Mouse (Mus musculus) MEL (cell line): Measurements from ENCODE around the gene Irf4. TPM values are rescaled to one million over a fixed set of nuclear protein-coding genes. Genes with fewer than 3 reads are reported as not detected.

Experiments used
- DNase-seq: peaks from one replicate; pipeline ENCODE4 v3.0.0; 2011; ENCODE audit warnings: low read depth, low spot score
- H3K27ac ChIP-seq: 2 replicates; pipeline ENCODE4 v1.5.1; 2012; ENCODE audit warnings: low read depth, mild to moderate bottlenecking, control low read depth, low read length, moderate library complexity; ENCODE audit not compliant: control insufficient read depth
- H3K27me3 ChIP-seq, 2 experiments: fragments of 150-350 bp in 1 of 2; sonication (generic) in 1 of 2; 2 replicates each; pipeline ENCODE4 v1.6.1; 2012; ENCODE audit warnings: low read length in 2 of 2, mild to moderate bottlenecking in 2 of 2, improper control_type of control experiment in 1 of 2, moderate library complexity in 1 of 2; ENCODE audit not compliant: insufficient read depth in 2 of 2, control insufficient read depth in 1 of 2
- H3K36me3 ChIP-seq, 2 experiments: 2 replicates each; pipeline ENCODE4 v1.6.1; 2012 to 2014; ENCODE audit warnings: low read length in 2 of 2, improper control_type of control experiment in 1 of 2, inconsistent platforms in 1 of 2, mild to moderate bottlenecking in 1 of 2; ENCODE audit not compliant: insufficient read depth in 2 of 2, control insufficient read depth in 1 of 2
- H3K4me1 ChIP-seq, 2 experiments: fragments of 150-350 bp in 1 of 2; sonication (generic) in 1 of 2; 2 replicates each; pipeline ENCODE4 v1.6.1; 2012; ENCODE audit warnings: low read length in 2 of 2, improper control_type of control experiment in 1 of 2, mild to moderate bottlenecking in 1 of 2; ENCODE audit not compliant: insufficient read depth in 2 of 2, control insufficient read depth in 1 of 2
- H3K4me3 ChIP-seq, 2 experiments: fragments of 150-350 bp in 1 of 2; sonication (generic) in 1 of 2; 2 replicates each; pipeline ENCODE4 v1.5.1; 2012; ENCODE audit warnings: low read depth in 2 of 2, low read length in 2 of 2, mild to moderate bottlenecking in 2 of 2, moderate library complexity in 2 of 2, control low read depth in 1 of 2, improper control_type of control experiment in 1 of 2; ENCODE audit not compliant: control insufficient read depth in 1 of 2, insufficient read depth in 1 of 2
- H3K79me2 ChIP-seq: 2 replicates; pipeline ENCODE4 v1.6.1; 2012; ENCODE audit warnings: mild to moderate bottlenecking, low read length, moderate library complexity; ENCODE audit not compliant: control insufficient read depth, poor library complexity, insufficient read depth
- H3K9ac ChIP-seq: 2 replicates; pipeline ENCODE4 v1.6.1; 2012; ENCODE audit warnings: low read depth, mild to moderate bottlenecking, control low read depth, low read length, moderate library complexity; ENCODE audit not compliant: control insufficient read depth, poor library complexity, severe bottlenecking
- H3K9me3 ChIP-seq: fragments of 150-350 bp; sonication (generic); replicated peaks from 2 replicates; pipeline ENCODE4 v1.6.1; 2012; ENCODE audit warnings: mild to moderate bottlenecking, low read length, improper control_type of control experiment, moderate library complexity; ENCODE audit not compliant: insufficient read depth
- CHD1 ChIP-seq: IDR thresholded peaks from 2 replicates; pipeline ENCODE4 v1.6.1; 2012; ENCODE audit warnings: low read depth, mild to moderate bottlenecking, inconsistent platforms, low read length, improper control_type of control experiment
- CHD2 ChIP-seq: IDR thresholded peaks from 2 replicates; pipeline ENCODE4 v1.6.1; 2011; ENCODE audit warnings: low read length, improper control_type of control experiment
- CTCF ChIP-seq, 3 experiments: IDR thresholded peaks in 2 of 3; conservative IDR thresholded peaks in 1 of 3; 2 replicates each; pipeline ENCODE4 v1.5.1; 2011 to 2012; ENCODE audit warnings: low read length in 3 of 3, low read depth in 2 of 3, mild to moderate bottlenecking in 2 of 3, improper control_type of control experiment in 1 of 3, inconsistent platforms in 1 of 3, mixed read lengths in 1 of 3, moderate library complexity in 1 of 3; ENCODE audit not compliant: control insufficient read depth in 1 of 3, insufficient read depth in 1 of 3, poor library complexity in 1 of 3, severe bottlenecking in 1 of 3
- ETS1 ChIP-seq: IDR thresholded peaks from 2 replicates; pipeline ENCODE4 v1.6.1; 2012; ENCODE audit warnings: low read depth, mild to moderate bottlenecking, inconsistent platforms, low read length, improper control_type of control experiment, moderate library complexity
- GABPA ChIP-seq: IDR thresholded peaks from 2 replicates; pipeline ENCODE4 v1.6.1; 2012; ENCODE audit warnings: low read depth, mild to moderate bottlenecking, inconsistent platforms, low read length, improper control_type of control experiment, moderate library complexity
- GATA1 ChIP-seq: IDR thresholded peaks from 2 replicates; pipeline ENCODE4 v1.6.1; 2011; ENCODE audit warnings: low read depth, low read length, improper control_type of control experiment
- HCFC1 ChIP-seq: IDR thresholded peaks from 2 replicates; pipeline ENCODE4 v1.6.1; 2012; ENCODE audit warnings: low read depth, mild to moderate bottlenecking, inconsistent platforms, low read length, improper control_type of control experiment, moderate library complexity
- JUND ChIP-seq: IDR thresholded peaks from 2 replicates; pipeline ENCODE4 v1.6.1; 2011; ENCODE audit warnings: low read depth, mild to moderate bottlenecking, improper control_type of control experiment, low read length
- MAX ChIP-seq: IDR thresholded peaks from 2 replicates; pipeline ENCODE4 v1.6.1; 2011; ENCODE audit warnings: low read length, improper control_type of control experiment
- MAZ ChIP-seq: IDR thresholded peaks from 2 replicates; pipeline ENCODE4 v1.6.1; 2012; ENCODE audit warnings: low read depth, mild to moderate bottlenecking, inconsistent platforms, low read length, improper control_type of control experiment
- MEF2A ChIP-seq: IDR thresholded peaks from 2 replicates; pipeline ENCODE4 v1.6.1; 2014; ENCODE audit warnings: low read depth, mild to moderate bottlenecking, inconsistent platforms, low read length, improper control_type of control experiment; ENCODE audit not compliant: poor library complexity, insufficient replicate concordance, severe bottlenecking; ENCODE audit errors: extremely low read depth
- MYB ChIP-seq: IDR thresholded peaks from 2 replicates; pipeline ENCODE4 v1.6.1; 2011; ENCODE audit warnings: mild to moderate bottlenecking, low read depth, low read length, improper control_type of control experiment
- MYC ChIP-seq: IDR thresholded peaks from 2 replicates; pipeline ENCODE4 v1.6.1; 2011; ENCODE audit warnings: low read depth, mild to moderate bottlenecking, low read length, improper control_type of control experiment, moderate library complexity
- NELFE ChIP-seq: IDR thresholded peaks from 2 replicates; pipeline ENCODE4 v1.6.1; 2011; ENCODE audit warnings: low read depth, low read length, improper control_type of control experiment
- NRF1 ChIP-seq: IDR thresholded peaks from 2 replicates; pipeline ENCODE4 v1.6.1; 2014; ENCODE audit warnings: low read depth, mild to moderate bottlenecking, inconsistent platforms, low read length, improper control_type of control experiment, moderate library complexity; ENCODE audit not compliant: poor library complexity, insufficient read depth, severe bottlenecking
- POLR2A ChIP-seq, 2 experiments: IDR thresholded peaks; 2 replicates each; pipeline ENCODE4 v1.6.1; 2011 to 2012; ENCODE audit warnings: low read length in 2 of 2, mild to moderate bottlenecking in 2 of 2, control low read depth in 1 of 2, improper control_type of control experiment in 1 of 2, low read depth in 1 of 2, moderate library complexity in 1 of 2; ENCODE audit not compliant: control insufficient read depth in 1 of 2, insufficient read depth in 1 of 2, poor library complexity in 1 of 2
- POLR2AphosphoS5 ChIP-seq: IDR thresholded peaks from 2 replicates; pipeline ENCODE4 v1.6.1; 2012; ENCODE audit warnings: low read depth, borderline replicate concordance, mild to moderate bottlenecking, inconsistent platforms, low read length, moderate library complexity, mixed read lengths
- RAD21 ChIP-seq: IDR thresholded peaks from 2 replicates; pipeline ENCODE4 v1.6.1; 2011; ENCODE audit warnings: mild to moderate bottlenecking, low read depth, low read length, improper control_type of control experiment
- RCOR1 ChIP-seq: IDR thresholded peaks from 2 replicates; pipeline ENCODE4 v1.6.1; 2012; ENCODE audit warnings: low read depth, mild to moderate bottlenecking, inconsistent platforms, low read length, improper control_type of control experiment
- SIN3A ChIP-seq: IDR thresholded peaks from 2 replicates; pipeline ENCODE4 v1.6.1; 2012; ENCODE audit warnings: low read length, improper control_type of control experiment, inconsistent platforms
- SMC3 ChIP-seq: IDR thresholded peaks from 2 replicates; pipeline ENCODE4 v1.6.1; 2011; ENCODE audit warnings: low read depth, low read length, improper control_type of control experiment
- TBP ChIP-seq: IDR thresholded peaks from 2 replicates; pipeline ENCODE4 v1.8.0; 2011; ENCODE audit warnings: low read depth, low read length, improper control_type of control experiment
- TCF12 ChIP-seq: IDR thresholded peaks from 2 replicates; pipeline ENCODE4 v1.6.1; 2014; ENCODE audit warnings: low read depth, mild to moderate bottlenecking, inconsistent platforms, low read length, improper control_type of control experiment, moderate library complexity
- UBTF ChIP-seq: IDR thresholded peaks from 2 replicates; pipeline ENCODE4 v1.6.1; 2012; ENCODE audit warnings: low read depth, mild to moderate bottlenecking, inconsistent platforms, low read length, improper control_type of control experiment, moderate library complexity, borderline replicate concordance; ENCODE audit not compliant: insufficient read depth
- USF2 ChIP-seq, 2 experiments: IDR thresholded peaks; 2 replicates each; pipeline ENCODE4 v1.6.1; 2011 to 2012; ENCODE audit warnings: improper control_type of control experiment in 2 of 2, low read length in 2 of 2, borderline replicate concordance in 1 of 2, inconsistent platforms in 1 of 2, low read depth in 1 of 2, mild to moderate bottlenecking in 1 of 2; ENCODE audit not compliant: insufficient read depth in 1 of 2
- ZC3H11A ChIP-seq: IDR thresholded peaks from 2 replicates; pipeline ENCODE4 v1.6.1; 2012; ENCODE audit warnings: low read depth, mild to moderate bottlenecking, inconsistent platforms, low read length, improper control_type of control experiment
- ZMIZ1 ChIP-seq: IDR thresholded peaks from 2 replicates; pipeline ENCODE4 v1.6.1; 2012; ENCODE audit warnings: low read depth, mild to moderate bottlenecking, inconsistent platforms, low read length, improper control_type of control experiment, moderate library complexity
- ZNF384 ChIP-seq: IDR thresholded peaks from 2 replicates; pipeline ENCODE4 v1.6.1; 2012; ENCODE audit warnings: low read depth, mild to moderate bottlenecking, inconsistent platforms, low read length, improper control_type of control experiment
- polyA plus RNA-seq, 2 experiments: library from polyadenylated mRNA; stranded (reverse) in 1 of 2; unstranded in 1 of 2; fragments of >175 nt in 1 of 2; fragments of >200 nt in 1 of 2; gene quantifications; 2 replicates each; pipeline versions ENCODE4 v1.2.1 to v1.2.4; 2012; ENCODE audit warnings: low replicate concordance in 2 of 2, low read depth in 1 of 2; ENCODE audit not compliant: insufficient read length in 2 of 2, insufficient read depth in 1 of 2, missing spikeins in 1 of 2
- total RNA-seq: library from RNA; depleted of rRNA; stranded (reverse); fragments of 300-350 nt; gene quantifications from 2 replicates; pipeline ENCODE4 v1.2.3, GENCODE M21; 2012

Gene Irf4
- total and polyA plus RNA-seq, 3 experiments = not detected

DNA sequence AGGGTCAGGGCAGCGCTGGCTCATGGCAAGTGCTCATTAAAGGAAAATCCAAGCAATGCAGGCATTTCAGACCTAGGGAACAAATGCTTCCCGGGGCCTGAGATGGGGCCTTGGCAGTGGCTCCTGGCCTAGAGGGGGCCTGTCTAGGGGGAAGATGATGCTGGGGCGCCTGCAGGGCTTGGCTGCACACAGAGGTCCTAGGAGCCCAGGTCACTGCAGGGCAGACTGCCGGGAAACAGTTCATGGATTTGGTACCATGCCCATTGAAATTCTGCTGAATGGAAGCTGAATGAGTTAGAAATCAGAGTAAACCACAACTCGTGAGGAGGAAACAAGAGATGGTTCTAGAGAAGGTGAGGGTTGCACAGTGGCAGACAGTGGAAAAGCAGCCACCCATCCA, 41.0 kb downstream of the Irf4 start:
- Histone ChIP-seq H3K4me3 (no peak overlapping the region), H3K4me1 (no peaks in the 10 kb centered on the region), H3K27ac (no peak overlapping the region), H3K79me2 (no peaks in the 10 kb centered on the region), H3K27me3 (no peaks in the 10 kb centered on the region), H3K36me3 (no peaks in the 10 kb centered on the region), H3K9me3 (no peaks in the 10 kb centered on the region), H3K9ac (no peak overlapping the region)
- TF ChIP-seq CTCF (IDR thresholded peaks at IDR 0.05 in 2 of 3, conservative IDR thresholded peaks at IDR 0.05 in 1 of 3; ENCODE audit: control insufficient read depth in 1 of 3, insufficient read depth in 1 of 3, low read depth in 2 of 3, low read length in 3 of 3, poor library complexity in 1 of 3, severe bottlenecking in 1 of 3) = no peak
- TF ChIP-seq GATA1 = no peak
- no peak for TF ChIP-seq ETS1
- TF ChIP-seq POLR2A (IDR thresholded peaks at IDR 0.05; ENCODE audit: control insufficient read depth in 1 of 2, insufficient read depth in 1 of 2, low read depth in 1 of 2, low read length in 2 of 2, poor library complexity in 1 of 2) = no peak
- no peak for TF ChIP-seq CHD1
- no peak for TF ChIP-seq GABPA
- no peak for TF ChIP-seq NELFE
- no peak for TF ChIP-seq RCOR1
- TF ChIP-seq SIN3A = no peak
- TF ChIP-seq MAZ = no peak
- TF ChIP-seq TCF12 = no peak
- TF ChIP-seq CHD2 = no peak
- TF ChIP-seq JUND = no peak
- no peak for TF ChIP-seq POLR2AphosphoS5
- TF ChIP-seq SMC3 = no peak
- no peak for DNase-seq

DNA sequence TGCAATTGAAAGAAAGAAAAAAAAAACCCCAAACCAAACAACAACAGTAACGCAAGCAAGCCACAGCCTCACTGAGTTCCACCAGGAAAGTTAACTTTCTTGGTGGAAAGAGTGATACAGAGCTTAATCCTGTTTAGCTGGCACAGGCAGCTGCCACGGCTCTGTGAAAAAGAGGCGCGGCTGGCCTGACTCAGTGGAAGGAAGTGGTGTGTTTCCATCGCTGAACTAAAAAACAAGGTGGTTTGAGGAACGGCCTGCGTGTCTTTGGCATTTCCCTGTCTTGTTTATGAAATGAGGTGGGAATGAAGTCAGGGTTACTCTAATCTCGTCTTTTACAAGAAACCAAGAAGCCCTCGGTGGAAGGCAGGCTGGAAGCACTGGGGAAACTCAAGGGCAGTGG, 43.3 kb downstream of the Irf4 start:
- peak; percentile 4 for DNase-seq
- no peak for TF ChIP-seq MYB
- TF ChIP-seq UBTF = no peak
- TF ChIP-seq ZC3H11A = no peak
- no peak for TF ChIP-seq NRF1
- no peak for TF ChIP-seq HCFC1
- no peak for TF ChIP-seq ZNF384
- TF ChIP-seq POLR2AphosphoS5 = no peak
- no peak for TF ChIP-seq MAX
- no peak for TF ChIP-seq TCF12
- TF ChIP-seq MEF2A = no peak
- no peak for TF ChIP-seq MYC
- TF ChIP-seq TBP = no peak
- TF ChIP-seq CTCF (IDR thresholded peaks at IDR 0.05 in 2 of 3, conservative IDR thresholded peaks at IDR 0.05 in 1 of 3; ENCODE audit: control insufficient read depth in 1 of 3, insufficient read depth in 1 of 3, low read depth in 2 of 3, low read length in 3 of 3, poor library complexity in 1 of 3, severe bottlenecking in 1 of 3) = no peak
- TF ChIP-seq USF2 (IDR thresholded peaks at IDR 0.05; ENCODE audit: borderline replicate concordance in 1 of 2, insufficient read depth in 1 of 2, low read depth in 1 of 2, low read length in 2 of 2) = no peak
- no peak for TF ChIP-seq ETS1
- no peak for TF ChIP-seq ZMIZ1
- no peak for TF ChIP-seq RAD21
- Histone ChIP-seq H3K27me3 (no peaks in the 10 kb centered on the region), H3K36me3 (no peaks in the 10 kb centered on the region), H3K27ac (no peak overlapping the region), H3K79me2 (no peaks in the 10 kb centered on the region), H3K9ac (no peak overlapping the region), H3K4me1 (no peaks in the 10 kb centered on the region), H3K4me3 (no peak overlapping the region), H3K9me3 (no peaks in the 10 kb centered on the region)
